Mouse (Mus musculus) c-Kit-positive CD71-positive TER-119-negative erythroid progenitor cells, embryonic 14.5 days (primary cell): ENCODE data around the gene Tmem43.

ENCODE experiments used
- DNase-seq: peaks from one replicate; pipeline ENCODE4 v3.0.0-alpha.2; 2013; ENCODE audit warnings: low read depth

Tmem43 gene

GRCm38 (mm10) chr6:91535231-91535630 is 61.7 kb downstream of the Tmem43 start:
- DNase-seq: no peak

- no peak for DNase-seq
Observed at GRCm38 (mm10) chr6:91536047-91536765, 62.7 kb downstream of the Tmem43 start.
